13 mouse cellular contexts compared by ENCODE assay signal in genomic region chr5:126123216-126123615, GRCm38 (mm10).
"Had no signal": no experiment of that assay in that cellular context is flagged by ENCODE, and none has a peak within 500 bp of the region (broad histone marks: within the 10 kb centered on the region; RNA-seq: fewer than 3 reads in every experiment).

No protein-coding gene starts in this region.

- H3K36me3 ChIP-seq: limb, embryonic 10.5 days; liver, embryonic 15.5 days; neural tube, embryonic 12.5 days; stomach, embryonic 15.5 days had no signal

- H3K4me1 ChIP-seq: limb, embryonic 10.5 days; liver, embryonic 15.5 days; neural tube, embryonic 12.5 days; stomach, embryonic 15.5 days had no signal

- H3K4me3 ChIP-seq: left cerebral cortex, adult 2 months; limb, embryonic 10.5 days; liver, embryonic 15.5 days; neural tube, embryonic 12.5 days; stomach, embryonic 15.5 days had no signal

- DNase-seq: kidney, adult 8-10 months; kidney, postnatal 25 days; lung, adult 2 months; lung, postnatal 4 days; right cerebral cortex, postnatal 14 days had no signal

- H3K27ac ChIP-seq: left cerebral cortex, adult 2 months; limb, embryonic 10.5 days; liver, embryonic 15.5 days; neural tube, embryonic 12.5 days; stomach, embryonic 15.5 days had no signal

- H3K9ac ChIP-seq: liver, embryonic 15.5 days; neural tube, embryonic 12.5 days; stomach, embryonic 15.5 days had no signal

- H3K4me2 ChIP-seq: liver, embryonic 11.5 days; liver, embryonic 15.5 days; neural tube, embryonic 12.5 days; stomach, embryonic 15.5 days had no signal

- ATAC-seq: intestine, postnatal 0 days; lung, postnatal 0 days had no signal

- H3K27me3 ChIP-seq: liver, embryonic 15.5 days; neural tube, embryonic 12.5 days; stomach, embryonic 15.5 days had no signal

- H3K9me3 ChIP-seq: limb, embryonic 10.5 days; neural tube, embryonic 12.5 days; stomach, embryonic 15.5 days had no signal
